Mouse (Mus musculus) CH12.LX (cell line): ENCODE results near the gene Plscr1. TPM values are rescaled to one million over a fixed set of nuclear protein-coding genes. Genes with fewer than 3 reads are reported as not detected.

ENCODE experiments used
- DNase-seq: peaks from one replicate; pipeline ENCODE4 v3.0.0-alpha.2; 2013; ENCODE audit errors: extremely low read depth
- H3K27ac ChIP-seq: 2 replicates; pipeline ENCODE4 v1.5.1; 2012; ENCODE audit warnings: low read depth, mild to moderate bottlenecking, control low read depth, moderate library complexity; ENCODE audit not compliant: insufficient read depth
- H3K27me3 ChIP-seq: replicated peaks from 2 replicates; pipeline ENCODE3; 2012; ENCODE audit warnings: inconsistent platforms
- H3K36me3 ChIP-seq, 2 experiments: replicated peaks in 1 of 2; 2 replicates each; pipeline versions ENCODE3 to v1.6.1; 2012; ENCODE audit warnings: inconsistent platforms in 1 of 2, low read length in 1 of 2, mild to moderate bottlenecking in 1 of 2, mixed read lengths in 1 of 2, moderate library complexity in 1 of 2; ENCODE audit not compliant: control insufficient read depth in 1 of 2, insufficient read depth in 1 of 2
- H3K4me1 ChIP-seq, 2 experiments: 2 replicates each; pipeline ENCODE4 v1.6.1; 2012; ENCODE audit warnings: inconsistent platforms in 1 of 2, moderate library complexity in 1 of 2; ENCODE audit not compliant: insufficient read depth in 2 of 2, control insufficient read depth in 1 of 2
- H3K4me2 ChIP-seq: 2 replicates; pipeline ENCODE4 v1.6.1; 2012; ENCODE audit warnings: low read depth, mild to moderate bottlenecking, control low read depth; ENCODE audit not compliant: poor library complexity, insufficient read depth, severe bottlenecking
- H3K4me3 ChIP-seq, 3 experiments: fragments of 150-350 bp in 1 of 3; sonication (generic) in 1 of 3; replicated peaks in 1 of 3; 2 replicates each; pipeline versions ENCODE3 to v1.5.1; 2011 to 2012; ENCODE audit warnings: low read depth in 2 of 3, low read length in 2 of 3, mild to moderate bottlenecking in 2 of 3, moderate library complexity in 2 of 3, control low read depth in 1 of 3, improper control_type of control experiment in 1 of 3, inconsistent platforms in 1 of 3, mixed read lengths in 1 of 3; ENCODE audit not compliant: poor library complexity in 1 of 3
- H3K79me2 ChIP-seq: replicated peaks from 2 replicates; pipeline ENCODE4 v1.6.1; 2012; ENCODE audit warnings: mild to moderate bottlenecking, moderate library complexity; ENCODE audit not compliant: control insufficient read depth, poor library complexity, insufficient read depth, severe bottlenecking; ENCODE audit errors: extremely low read depth
- H3K9ac ChIP-seq: 2 replicates; pipeline ENCODE4 v1.6.1; 2012; ENCODE audit warnings: low read depth, mild to moderate bottlenecking, control low read depth, moderate library complexity; ENCODE audit not compliant: insufficient read depth
- H3K9me3 ChIP-seq: replicated peaks from 2 replicates; pipeline ENCODE3; 2012; ENCODE audit warnings: low read length, inconsistent platforms, mixed read lengths
- ELF1 ChIP-seq: IDR thresholded peaks from 2 replicates; pipeline ENCODE4 v1.6.1; 2014; ENCODE audit warnings: low read depth, mild to moderate bottlenecking, inconsistent platforms, low read length, improper control_type of control experiment
- EP300 ChIP-seq: IDR thresholded peaks from 2 replicates; pipeline ENCODE4 v1.6.1; 2011; ENCODE audit warnings: low read length, improper control_type of control experiment
- ETS1 ChIP-seq: conservative IDR thresholded peaks from 2 replicates; pipeline ENCODE4 v1.6.1; 2012; ENCODE audit warnings: low read depth, mild to moderate bottlenecking, inconsistent platforms, low read length, improper control_type of control experiment, moderate library complexity
- GABPA ChIP-seq: IDR thresholded peaks from 2 replicates; pipeline ENCODE4 v1.6.1; 2012; ENCODE audit warnings: low read depth, low read length, improper control_type of control experiment, inconsistent platforms; ENCODE audit not compliant: insufficient replicate concordance
- IRF4 ChIP-seq: IDR thresholded peaks from 2 replicates; pipeline ENCODE4 v1.6.1; 2014; ENCODE audit warnings: low read depth, mild to moderate bottlenecking, inconsistent platforms, low read length, improper control_type of control experiment
- JUN ChIP-seq: IDR thresholded peaks from 2 replicates; pipeline ENCODE4 v1.6.1; 2011; ENCODE audit warnings: low read depth, mild to moderate bottlenecking, low read length, improper control_type of control experiment, moderate library complexity; ENCODE audit not compliant: insufficient read depth
- JUND ChIP-seq: conservative IDR thresholded peaks from 2 replicates; pipeline ENCODE4 v1.6.1; 2011; ENCODE audit warnings: low read depth, low read length, improper control_type of control experiment
- MAFK ChIP-seq: IDR thresholded peaks from 2 replicates; pipeline ENCODE4 v1.6.1; 2011; ENCODE audit warnings: low read length, improper control_type of control experiment; ENCODE audit not compliant: insufficient replicate concordance
- MAX ChIP-seq: IDR thresholded peaks from 2 replicates; pipeline ENCODE4 v1.6.1; 2011; ENCODE audit warnings: low read length, improper control_type of control experiment
- MEF2A ChIP-seq: IDR thresholded peaks from 2 replicates; pipeline ENCODE4 v1.6.1; 2014; ENCODE audit warnings: low read depth, mild to moderate bottlenecking, inconsistent platforms, low read length, improper control_type of control experiment, borderline replicate concordance
- MXI1 ChIP-seq: IDR thresholded peaks from 2 replicates; pipeline ENCODE4 v1.6.1; 2011; ENCODE audit warnings: mild to moderate bottlenecking, low read depth, low read length, improper control_type of control experiment
- NELFE ChIP-seq: IDR thresholded peaks from 2 replicates; pipeline ENCODE4 v1.6.1; 2011; ENCODE audit warnings: low read depth, low read length, improper control_type of control experiment
- PAX5 ChIP-seq: IDR thresholded peaks from 2 replicates; pipeline ENCODE4 v1.6.1; 2012; ENCODE audit warnings: low read length, inconsistent platforms, mixed read lengths
- POLR2AphosphoS2 ChIP-seq: IDR thresholded peaks from 2 replicates; pipeline ENCODE4 v1.6.1; 2011; ENCODE audit warnings: low read depth, low read length, improper control_type of control experiment
- RAD21 ChIP-seq: IDR thresholded peaks from 2 replicates; pipeline ENCODE4 v1.6.1; 2011; ENCODE audit warnings: low read depth, mild to moderate bottlenecking, low read length, improper control_type of control experiment, moderate library complexity
- RCOR1 ChIP-seq: conservative IDR thresholded peaks from 2 replicates; pipeline ENCODE4 v1.6.1; 2012; ENCODE audit warnings: low read depth, mild to moderate bottlenecking, inconsistent platforms, low read length, improper control_type of control experiment
- TBP ChIP-seq: conservative IDR thresholded peaks from 2 replicates; pipeline ENCODE4 v1.6.1; 2011; ENCODE audit warnings: low read depth, low read length, improper control_type of control experiment
- TCF12 ChIP-seq: IDR thresholded peaks from 2 replicates; pipeline ENCODE4 v1.6.1; 2014; ENCODE audit warnings: low read depth, mild to moderate bottlenecking, inconsistent platforms, low read length, improper control_type of control experiment
- USF1 ChIP-seq: IDR thresholded peaks from 2 replicates; pipeline ENCODE4 v1.6.1; 2014; ENCODE audit warnings: low read depth, mild to moderate bottlenecking, inconsistent platforms, low read length, improper control_type of control experiment
- ZC3H11A ChIP-seq: IDR thresholded peaks from 2 replicates; pipeline ENCODE4 v1.6.1; 2012; ENCODE audit warnings: low read depth, mild to moderate bottlenecking, inconsistent platforms, low read length, improper control_type of control experiment
- ZMIZ1 ChIP-seq: IDR thresholded peaks from 2 replicates; pipeline ENCODE4 v1.6.1; 2012; ENCODE audit warnings: low read depth, mild to moderate bottlenecking, inconsistent platforms, low read length, improper control_type of control experiment
- ZNF384 ChIP-seq: IDR thresholded peaks from 2 replicates; pipeline ENCODE4 v1.6.1; 2012; ENCODE audit warnings: low read depth, low read length, improper control_type of control experiment, inconsistent platforms
- dilution Hi-C: fragments of 300-500 bp; cut with MboI; formaldehyde crosslinking; loops from 2 replicates; pipeline ENCODE4 v1.14.3; 2020; ENCODE audit warnings: low sequenced_read_pairs; ENCODE audit not compliant: extremely low pct_unique_long_range_greater_than_20kb, extremely low pct_ligation_motif_present
- in situ Hi-C: fragments of 300-500 bp; cut with MboI; formaldehyde crosslinking; loops from 3 replicates; pipeline ENCODE4 v1.14.3; 2019; ENCODE audit warnings: low sequenced_read_pairs, low pct_ligation_motif_present, low pct_unique_long_range_greater_than_20kb, mixed read lengths
- polyA plus RNA-seq: library from polyadenylated mRNA; unstranded; fragments of >175 nt; gene quantifications from 2 replicates; pipeline ENCODE4 v1.2.1, GENCODE M21; 2012; ENCODE audit warnings: low read depth; ENCODE audit not compliant: insufficient read length
- total RNA-seq, 2 experiments: library from RNA; depleted of rRNA; stranded (reverse); fragments of 300-350 nt in 1 of 2; fragments of >200 nt in 1 of 2; gene quantifications; 2 replicates each; pipeline ENCODE4 v1.2.3; 2012 to 2014

Gene Plscr1
- total and polyA plus RNA-seq, 3 experiments, result 194 to 489 (median 403) TPM

GRCm38 (mm10) chr9:92301213-92301612 lies 51.7 kb downstream of the Plscr1 start:
- H3K79me2 ChIP-seq, result no peaks in the 10 kb centered on the region
- H3K4me1 ChIP-seq, result peaks cover 6 to 15% of the 10 kb centered on the region in 2 experiments
- no peak overlapping the region for H3K9ac ChIP-seq
- TF ChIP-seq ELF1, result no peak
- TF ChIP-seq GABPA, result no peak
- TF ChIP-seq MEF2A, result no peak
- no peak for TF ChIP-seq MXI1
- TF ChIP-seq MAX, result no peak
- TF ChIP-seq JUND, result no peak
- TF ChIP-seq ZMIZ1, result no peak
- TF ChIP-seq JUN, result no peak
- no peak for TF ChIP-seq PAX5
- no peak for TF ChIP-seq EP300
- no peak for TF ChIP-seq USF1
- no peak for TF ChIP-seq POLR2AphosphoS2
- TF ChIP-seq NELFE, result no peak
- no peak for TF ChIP-seq MAFK
- TF ChIP-seq ZNF384, result no peak
- TF ChIP-seq RCOR1, result no peak
- TF ChIP-seq TCF12, result no peak
- no peak for TF ChIP-seq ZC3H11A
- no peak for TF ChIP-seq TBP
- no peak for DNase-seq
- H3K27me3 ChIP-seq, result no peaks in the 10 kb centered on the region
- no peak overlapping the region for H3K4me2 ChIP-seq
- no peak overlapping the region for H3K4me3 ChIP-seq
- H3K36me3 ChIP-seq, result peaks cover 0 to 6% of the 10 kb centered on the region in 2 experiments
- dilution Hi-C loops, result no loop called here
- in situ Hi-C loops, result no loop called here
- H3K27ac ChIP-seq, result no peak overlapping the region
- H3K9me3 ChIP-seq, result no peaks in the 10 kb centered on the region

- no peaks in the 10 kb centered on the region for H3K36me3 ChIP-seq
- in situ Hi-C loops, result no loop called here
- H3K4me1 ChIP-seq, result peaks cover 6 to 19% of the 10 kb centered on the region in 2 experiments
- H3K79me2 ChIP-seq, result no peaks in the 10 kb centered on the region
- TF ChIP-seq MEF2A (no peak), RAD21 (peak; percentile 8; the same call in 1 of the 2 replicates), JUND (no peak), ELF1 (no peak), IRF4 (peak; percentile 90), TCF12 (no peak), EP300 (peak; percentile 83), ETS1 (peak; percentile 40; the same call in 1 of the 2 replicates), MAFK (peak; percentile 99)
- dilution Hi-C loops, result no loop called here
- no peak overlapping the region for H3K9ac ChIP-seq
- no peak overlapping the region for H3K27ac ChIP-seq
- H3K9me3 ChIP-seq, result no peaks in the 10 kb centered on the region
- no peaks in the 10 kb centered on the region for H3K27me3 ChIP-seq
- H3K4me3 ChIP-seq, result no peak overlapping the region
- peak; percentile 62 for DNase-seq
- H3K4me2 ChIP-seq, result peak overlapping the region; percentile 3; the same call in 1 of the 2 replicates
These were observed 55.5 kb downstream of the Plscr1 start for GRCm38 (mm10) chr9:92305075-92305474.
